Mouse (Mus musculus) olfactory bulb, adult 2 months (tissue): ENCODE results near the gene Plbd1. TPM values are rescaled to one million over a fixed set of nuclear protein-coding genes. Genes with fewer than 3 reads are reported as not detected.

ENCODE experiments used
- H3K27ac ChIP-seq: fragments of 200-500 bp; 2 replicates; pipeline ENCODE4 v1.5.1; 2012; ENCODE audit warnings: low read depth, low read length; ENCODE audit not compliant: insufficient read depth
- H3K4me1 ChIP-seq: fragments of 200-500 bp; 2 replicates; pipeline ENCODE4 v1.6.1; 2012; ENCODE audit warnings: low read length; ENCODE audit not compliant: control insufficient read depth, insufficient read depth
- H3K4me3 ChIP-seq: fragments of 200-500 bp; 2 replicates; pipeline ENCODE4 v1.5.1; 2012; ENCODE audit warnings: mild to moderate bottlenecking, low read depth, low read length, moderate library complexity; ENCODE audit not compliant: insufficient read depth
- CTCF ChIP-seq: fragments of 200-500 bp; IDR thresholded peaks from 2 replicates; pipeline ENCODE4 v1.5.1; 2012; ENCODE audit warnings: low read depth, mild to moderate bottlenecking, low read length, moderate library complexity; ENCODE audit not compliant: insufficient read depth
- POLR2A ChIP-seq: fragments of 200-500 bp; IDR thresholded peaks from 2 replicates; pipeline ENCODE4 v1.6.1; 2012; ENCODE audit warnings: mild to moderate bottlenecking, low read depth, low read length, moderate library complexity; ENCODE audit not compliant: insufficient read depth
- WGBS: fragments of 180-500 bp; shearing (Covaris S2); methylation state at CpG from one replicate; pipeline ENCODE4 v1.1.7; 2018; 5-methylcytosine and 5-hydroxymethylcytosine counted together
- polyA plus RNA-seq: library from polyadenylated mRNA; stranded (reverse); fragments of >200 nt; gene quantifications from 2 replicates; pipeline ENCODE4 v1.2.4, GENCODE M21; 2012; ENCODE audit warnings: low replicate concordance; ENCODE audit not compliant: missing spikeins, insufficient read depth, insufficient read length

Plbd1 gene
- polyA plus RNA-seq, 1 experiment, result not detected

DNA sequence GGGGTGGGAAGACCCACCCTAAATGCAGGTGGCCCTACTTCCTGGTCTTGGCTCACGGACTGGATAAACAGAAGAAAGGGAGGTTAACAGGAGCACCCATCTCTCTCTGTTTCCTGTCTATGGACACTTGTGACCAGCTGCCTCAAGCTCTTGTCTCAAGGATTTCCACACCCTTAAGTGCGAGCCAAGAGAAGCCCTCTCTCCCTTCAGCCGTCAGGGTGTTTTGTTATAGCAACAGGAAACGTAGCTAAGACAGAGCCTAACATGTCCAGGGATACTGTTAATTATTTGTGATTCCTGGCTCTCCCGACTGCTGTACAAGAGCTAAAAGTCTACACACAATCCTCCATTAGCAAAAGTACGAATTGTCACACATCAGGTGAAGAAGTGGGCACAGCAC is 28.0 kb downstream of the Plbd1 start:
- TF ChIP-seq POLR2A (no peak), CTCF (no peak)
- H3K4me1 ChIP-seq, result no peaks in the 10 kb centered on the region
- 78% methylated on average over 6 of the region's 6 CpGs for WGBS
- H3K27ac ChIP-seq, result no peak overlapping the region
- H3K4me3 ChIP-seq, result no peak overlapping the region

- 94% methylated on average over 3 of the region's 3 CpGs for WGBS
- H3K4me1 ChIP-seq, result no peaks in the 10 kb centered on the region
- H3K4me3 ChIP-seq, result no peak overlapping the region
- no peak for TF ChIP-seq POLR2A
- no peak for TF ChIP-seq CTCF
- no peak overlapping the region for H3K27ac ChIP-seq
Observed at GRCm38 (mm10) chr6:136633154-136633553, 28.6 kb downstream of the Plbd1 start.

DNA sequence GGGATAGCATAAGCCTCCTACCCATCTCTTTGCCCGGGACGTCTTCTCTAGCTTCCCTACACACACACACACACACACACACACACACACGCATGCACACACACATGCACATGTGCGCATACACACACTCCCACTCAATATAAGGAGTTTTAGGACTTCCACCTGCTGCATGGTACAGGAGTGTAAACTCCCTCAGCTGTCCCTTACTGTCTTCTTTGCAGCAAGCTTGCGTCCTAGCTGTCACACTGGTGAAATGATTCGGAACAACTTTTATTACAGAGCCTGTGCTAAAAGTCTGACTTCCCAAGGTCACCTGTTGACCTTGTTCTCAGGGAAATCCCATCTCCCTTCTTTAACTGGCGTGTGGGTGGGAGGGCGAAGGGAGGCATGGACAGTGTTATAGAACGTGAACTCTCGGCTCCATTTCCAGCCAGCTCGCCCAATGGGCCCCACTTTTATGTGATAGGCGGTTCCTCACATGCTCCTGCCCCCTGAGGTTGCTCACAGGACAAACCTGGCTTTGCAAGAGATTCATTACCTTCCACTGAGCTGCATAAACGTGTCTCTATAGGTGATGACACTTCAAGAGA is 29.7 kb downstream of the Plbd1 start:
- no peaks in the 10 kb centered on the region for H3K4me1 ChIP-seq
- no peak for TF ChIP-seq POLR2A
- TF ChIP-seq CTCF, result no peak

DNA sequence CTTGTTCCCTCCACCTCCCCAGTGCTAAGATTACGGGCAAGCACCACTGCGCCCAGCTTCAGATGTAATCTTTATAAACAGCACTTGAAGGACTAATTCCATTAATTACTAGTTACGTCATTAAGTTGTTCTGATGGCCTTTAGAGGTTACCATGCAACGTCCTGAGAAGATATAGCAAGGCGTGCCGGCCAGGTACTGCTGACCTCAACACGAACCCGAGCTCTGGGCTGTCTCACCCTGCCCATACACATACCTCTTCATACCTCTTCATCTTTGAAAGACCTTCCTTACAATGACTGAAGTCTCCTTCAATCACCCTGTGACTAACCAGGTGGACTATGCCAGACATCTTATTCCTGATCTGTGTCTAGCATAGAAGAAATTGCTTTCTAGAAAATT is 30.2 kb downstream of the Plbd1 start:
- no peak overlapping the region for H3K4me3 ChIP-seq
- no peak overlapping the region for H3K27ac ChIP-seq
- H3K4me1 ChIP-seq, result no peaks in the 10 kb centered on the region
- whole genome bisulfite sequencing, result 89% methylated on average over 8 of the region's 8 CpGs
- no peak for TF ChIP-seq CTCF
- no peak for TF ChIP-seq POLR2A

More for the DNA sequence above, 29.7 kb downstream of the Plbd1 start:
- Histone ChIP-seq H3K4me3 (no peak overlapping the region), H3K27ac (no peak overlapping the region)
- WGBS, result 92% methylated on average over 13 of the region's 13 CpGs

DNA sequence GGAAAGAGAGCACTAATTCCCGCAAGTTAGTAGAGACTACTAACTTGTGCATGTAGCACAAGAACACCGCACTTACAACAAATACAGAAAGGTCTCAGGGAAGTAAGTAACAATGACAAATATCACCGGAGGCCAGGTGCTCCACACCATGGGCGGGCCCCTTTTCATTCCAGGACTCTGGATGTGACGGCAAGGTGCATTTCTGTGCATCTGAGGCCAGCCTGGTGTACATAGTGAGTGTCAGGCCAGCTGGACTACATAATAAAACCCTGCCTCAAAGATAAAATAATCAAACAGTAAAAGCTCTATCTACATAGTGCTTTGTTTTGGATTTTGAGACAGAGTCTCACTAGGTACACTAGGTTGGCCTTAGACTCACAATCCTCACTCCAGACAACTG is 32.1 kb downstream of the Plbd1 start:
- Histone ChIP-seq H3K27ac (no peak overlapping the region), H3K4me3 (no peak overlapping the region), H3K4me1 (no peaks in the 10 kb centered on the region)
- 96% methylated on average over 5 of the region's 5 CpGs for WGBS
- TF ChIP-seq POLR2A (no peak), CTCF (no peak)

GRCm38 (mm10) chr6:136625421-136625820 is 36.3 kb downstream of the Plbd1 start:
- Histone ChIP-seq H3K4me1 (no peaks in the 10 kb centered on the region), H3K27ac (no peak overlapping the region), H3K4me3 (no peak overlapping the region)
- 95% methylated on average over 12 of the region's 12 CpGs for WGBS
- TF ChIP-seq CTCF (no peak), POLR2A (no peak)

DNA sequence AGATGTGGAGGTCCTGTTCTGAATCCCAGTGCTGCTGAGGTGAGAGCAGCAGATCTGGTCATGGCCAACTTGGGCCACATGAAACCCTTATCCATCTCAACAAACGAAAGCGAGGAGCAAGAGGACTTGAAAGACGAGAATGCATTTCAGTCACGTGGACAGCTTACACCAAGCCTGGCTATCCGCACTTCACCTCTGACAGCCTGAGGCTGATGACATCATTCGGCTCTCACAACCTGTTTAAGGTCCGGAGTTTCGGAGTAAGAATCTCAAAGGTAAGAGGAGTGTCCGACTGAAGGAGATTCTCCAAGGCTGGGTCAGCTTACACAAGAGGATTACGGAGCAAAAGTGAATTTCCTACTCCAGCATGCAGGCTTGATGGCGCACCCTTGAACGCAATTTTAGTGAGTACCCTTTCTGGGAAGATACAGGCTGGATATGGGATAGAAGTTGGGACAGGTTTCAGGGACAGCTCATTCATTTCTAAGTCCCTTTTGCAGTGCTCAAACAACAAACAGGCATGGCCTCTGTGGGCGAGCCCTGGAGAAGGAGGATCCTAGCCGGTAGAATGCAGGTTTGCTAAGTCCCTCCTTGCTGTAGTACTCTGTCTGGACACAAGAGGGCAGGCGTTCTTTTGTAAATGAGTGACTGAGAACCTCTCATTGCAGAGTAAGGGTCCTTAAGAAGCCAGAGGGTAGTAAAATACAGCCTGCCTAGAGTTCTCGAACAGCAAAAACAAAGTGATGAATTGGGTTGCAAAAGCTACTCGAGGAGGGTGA is 41.2 kb downstream of the Plbd1 start:
- WGBS, result 53% methylated on average over 17 of the region's 17 CpGs
- Histone ChIP-seq H3K4me1 (no peaks in the 10 kb centered on the region), H3K4me3 (no peak overlapping the region), H3K27ac (no peak overlapping the region)
- no peak for TF ChIP-seq POLR2A
- no peak for TF ChIP-seq CTCF

DNA sequence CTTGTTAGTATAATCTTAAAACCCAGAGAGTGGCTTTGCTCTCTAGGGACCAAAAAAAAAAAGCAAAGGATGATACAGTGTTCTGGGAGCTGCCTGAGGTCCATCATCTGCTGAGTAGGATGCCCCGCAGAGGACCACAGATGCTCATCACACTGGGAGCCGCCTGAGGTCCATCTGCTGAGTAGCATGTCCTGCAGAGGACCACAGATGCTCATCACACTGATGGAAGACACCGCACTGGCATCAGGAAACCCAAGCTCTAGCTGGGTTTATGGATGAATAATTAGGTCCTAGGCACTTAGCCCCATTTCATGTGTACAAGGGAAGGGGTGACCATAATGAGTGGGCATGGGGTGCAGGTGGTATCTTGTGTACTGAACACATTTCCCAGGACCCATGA is 47.6 kb downstream of the Plbd1 start:
- TF ChIP-seq POLR2A, result no peak
- TF ChIP-seq CTCF, result no peak
- no peak overlapping the region for H3K4me3 ChIP-seq
- H3K4me1 ChIP-seq, result no peaks in the 10 kb centered on the region
- no peak overlapping the region for H3K27ac ChIP-seq
- 86% methylated on average over 3 of the region's 3 CpGs for WGBS

DNA sequence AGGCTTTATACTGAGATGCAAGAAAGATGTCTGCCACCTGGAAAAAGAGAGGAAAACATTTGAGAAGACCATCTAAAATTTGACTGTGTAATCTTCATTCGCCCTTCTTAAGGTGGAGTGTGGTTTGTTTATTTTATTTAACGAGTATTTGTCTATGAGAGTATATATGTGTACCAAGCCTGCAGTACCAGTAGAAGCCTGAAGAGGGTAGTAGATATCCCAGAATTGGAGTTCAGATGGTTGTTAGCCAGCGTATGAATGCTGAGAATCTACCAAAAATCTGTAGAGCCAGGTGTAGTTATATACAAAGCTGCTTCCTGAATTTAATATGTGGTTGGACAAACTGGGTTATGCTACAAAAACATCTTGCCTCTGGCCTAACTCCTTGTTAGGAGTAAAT is 49.4 kb downstream of the Plbd1 start:
- no peak overlapping the region for H3K27ac ChIP-seq
- over 99% methylated on average over 3 of the region's 3 CpGs for WGBS
- TF ChIP-seq POLR2A, result no peak
- TF ChIP-seq CTCF, result no peak
- no peak overlapping the region for H3K4me3 ChIP-seq
- no peaks in the 10 kb centered on the region for H3K4me1 ChIP-seq

GRCm38 (mm10) chr6:136611351-136612215 is 50.1 kb downstream of the Plbd1 start:
- TF ChIP-seq POLR2A, result no peak
- H3K4me3 ChIP-seq, result no peak overlapping the region
- WGBS, result 91% methylated on average over 17 of the region's 17 CpGs
- H3K27ac ChIP-seq, result no peak overlapping the region
- no peaks in the 10 kb centered on the region for H3K4me1 ChIP-seq
